Mouse (Mus musculus) liver, embryonic 14.5 days (tissue): Measurements from ENCODE around the gene Kdm4b. TPM values are rescaled to one million over a fixed set of nuclear protein-coding genes. Genes with fewer than 3 reads are reported as not detected.

Experiments used
- ATAC-seq: fragments of 200-750 bp; cut with Nextera tagmentation; 2 replicates; pipeline ENCODE4 v1.8.0; 2017; ENCODE audit warnings: moderate number of reproducible peaks, mild to moderate bottlenecking, moderate library complexity; ENCODE audit not compliant: insufficient read depth
- DNase-seq, 3 experiments: peaks; one replicate each; pipeline ENCODE4 v3.0.0-alpha.2; 2012 to 2013; ENCODE audit warnings: low read depth in 3 of 3, low spot score in 3 of 3
- H3K27ac ChIP-seq: fragments of 300-500 bp; sonication (generic); 2 replicates; pipeline ENCODE4 v1.5.1; 2014; ENCODE audit warnings: moderate library complexity, mild to moderate bottlenecking, control low read depth, inconsistent platforms
- H3K27me3 ChIP-seq: fragments of 300-500 bp; sonication (generic); 2 replicates; pipeline ENCODE4 v1.6.1; 2014; ENCODE audit warnings: mild to moderate bottlenecking, low read length, moderate library complexity; ENCODE audit not compliant: control insufficient read depth, insufficient read depth
- H3K36me3 ChIP-seq: fragments of 300-500 bp; sonication (generic); replicated peaks from 2 replicates; pipeline ENCODE4 v1.6.1; 2014; ENCODE audit warnings: low read depth; ENCODE audit not compliant: control insufficient read depth, insufficient read depth
- H3K4me1 ChIP-seq, 2 experiments: fragments of 200-500 bp in 1 of 2; fragments of 300-500 bp in 1 of 2; sonication (generic) in 1 of 2; replicated peaks; 2 replicates each; pipeline ENCODE4 v1.6.1; 2012 to 2014; ENCODE audit warnings: antibody characterized with exemption in 1 of 2, inconsistent platforms in 1 of 2, low read length in 1 of 2; ENCODE audit not compliant: control insufficient read depth in 2 of 2, insufficient read depth in 2 of 2
- H3K4me2 ChIP-seq: fragments of 300-500 bp; sonication (generic); 2 replicates; pipeline ENCODE4 v1.6.1; 2014; ENCODE audit warnings: low read depth, mild to moderate bottlenecking, control low read depth, moderate library complexity
- H3K4me3 ChIP-seq, 2 experiments: fragments of 200-500 bp in 1 of 2; fragments of 300-500 bp in 1 of 2; sonication (generic) in 1 of 2; 2 replicates each; pipeline ENCODE4 v1.5.1; 2012 to 2014; ENCODE audit warnings: low read depth in 2 of 2, low read length in 2 of 2, mild to moderate bottlenecking in 2 of 2, control low read depth in 1 of 2, inconsistent platforms in 1 of 2, moderate library complexity in 1 of 2; ENCODE audit not compliant: insufficient read depth in 1 of 2
- H3K9ac ChIP-seq: fragments of 300-500 bp; sonication (generic); replicated peaks from 2 replicates; pipeline ENCODE4 v1.6.1; 2014; ENCODE audit warnings: mild to moderate bottlenecking, control low read depth, moderate library complexity
- H3K9me3 ChIP-seq: fragments of 300-500 bp; sonication (generic); 2 replicates; pipeline ENCODE4 v1.6.1; 2016; ENCODE audit warnings: low read length, mixed read lengths; ENCODE audit not compliant: control insufficient read depth
- CTCF ChIP-seq: IDR thresholded peaks from 2 replicates; pipeline ENCODE4 v1.5.1; 2016; ENCODE audit warnings: antibody characterized with exemption, low read depth, control low read depth
- EP300 ChIP-seq: IDR thresholded peaks from 2 replicates; pipeline ENCODE4 v1.6.1; 2016; ENCODE audit warnings: antibody characterized with exemption, low read depth
- WGBS: fragments of 180-500 bp; shearing (Covaris S2); extraction: QIAGEN DNeasy Blood & Tissue Kit; methylation state at CpG from one replicate; pipeline ENCODE4 v1.1.7; 2014; ENCODE audit not compliant: insufficient replicate concordance; 5-methylcytosine and 5-hydroxymethylcytosine counted together
- polyA plus RNA-seq, 2 experiments: library from polyadenylated mRNA; depleted of rRNA in 1 of 2; stranded (reverse) in 1 of 2; unstranded in 1 of 2; fragments of >200 nt; fragmentation: Nextera tagmentation in 1 of 2; extraction: Ambion mirVana in 1 of 2; gene quantifications; 2 replicates each; pipeline versions ENCODE4 v1.2.1 to v1.2.3; 2012 to 2014

Gene Kdm4b
- polyA plus RNA-seq, 2 experiments: 4.2 to 4.5 TPM

GRCm38 (mm10) chr17:56287830-56288229 is 38.0 kb upstream of the Kdm4b start:
- peak overlapping the region; percentile 82 for H3K27ac ChIP-seq
- 35% methylated on average over 3 of the region's 3 CpGs for WGBS
- DNase-seq: peak in 1 of 3 experiments; percentile 41
- peaks cover 6% of the 10 kb centered on the region for H3K36me3 ChIP-seq
- TF ChIP-seq EP300 (no peak), CTCF (no peak)
- no peaks in the 10 kb centered on the region for H3K27me3 ChIP-seq
- H3K4me1 ChIP-seq: peaks cover 39 to 50% of the 10 kb centered on the region in 2 experiments
- H3K4me3 ChIP-seq: peak overlapping the region; percentile 6 to 17; a peak in 2 of 4 replicates
- peak overlapping the region; percentile 63 for H3K4me2 ChIP-seq
- ATAC-seq: peak; percentile 9; the same call in 1 of the 2 replicates
- H3K9ac ChIP-seq: peak overlapping the region; percentile 59
- no peaks in the 10 kb centered on the region for H3K9me3 ChIP-seq

- peaks cover 6% of the 10 kb centered on the region for H3K36me3 ChIP-seq
- H3K9ac ChIP-seq: peak overlapping the region; percentile 31; the same call in 1 of the 2 replicates
- peak overlapping the region; percentile 82 for H3K27ac ChIP-seq
- H3K4me1 ChIP-seq: peaks cover 39 to 50% of the 10 kb centered on the region in 2 experiments
- TF ChIP-seq CTCF (no peak), EP300 (no peak)
- H3K9me3 ChIP-seq: no peaks in the 10 kb centered on the region
- DNase-seq: no peak
- peak overlapping the region; percentile 69 for H3K4me2 ChIP-seq
- 22% methylated on average over 3 of the region's 3 CpGs for whole genome bisulfite sequencing
- ATAC-seq: no peak
- peak overlapping the region; percentile 62 to 76; a peak in 3 of 4 replicates for H3K4me3 ChIP-seq
- no peaks in the 10 kb centered on the region for H3K27me3 ChIP-seq
These were observed 37.0 kb upstream of the Kdm4b start for GRCm38 (mm10) chr17:56288866-56289265.

- Histone ChIP-seq H3K27me3 (no peaks in the 10 kb centered on the region), H3K9ac (peak overlapping the region; percentile 48), H3K27ac (peak overlapping the region; percentile 82), H3K4me3 (peak overlapping the region; percentile 62 to 76), H3K4me2 (peak overlapping the region; percentile 69), H3K4me1 (peaks cover 39 to 50% of the 10 kb centered on the region in 2 experiments), H3K36me3 (peaks cover 6% of the 10 kb centered on the region), H3K9me3 (no peaks in the 10 kb centered on the region)
- DNase-seq (no peak), ATAC-seq (peak; percentile 27)
- 4% methylated on average over 23 of the region's 23 CpGs for WGBS
- no peak for TF ChIP-seq CTCF
- TF ChIP-seq EP300: peak; percentile 38; the same call in 1 of the 2 replicates
These were observed 36.2 kb upstream of the Kdm4b start for GRCm38 (mm10) chr17:56289371-56290331.

- peaks cover under 1% of the 10 kb centered on the region; the same call in 1 of the 2 replicates for H3K36me3 ChIP-seq
- peak; percentile 83 to 85 (median 84) for DNase-seq
- H3K4me2 ChIP-seq: peak overlapping the region; percentile 69
- peak overlapping the region; percentile 82 for H3K27ac ChIP-seq
- H3K9me3 ChIP-seq: no peaks in the 10 kb centered on the region
- WGBS: 3% methylated on average over 17 of the region's 17 CpGs
- peak overlapping the region; percentile 48 for H3K9ac ChIP-seq
- ATAC-seq: peak; percentile 80
- peak overlapping the region; percentile 62 to 76 for H3K4me3 ChIP-seq
- H3K4me1 ChIP-seq: peaks cover 39 to 50% of the 10 kb centered on the region in 2 experiments
- no peaks in the 10 kb centered on the region for H3K27me3 ChIP-seq
- TF ChIP-seq CTCF (no peak), EP300 (no peak)
These were observed 35.3 kb upstream of the Kdm4b start for GRCm38 (mm10) chr17:56290388-56291170.
